Mouse (Mus musculus): ENCODE results near the gene Slc6a17.

Slc6a17 gene

GRCm38 (mm10) chr3:107524547-107524946 is 6.7 kb upstream of the Slc6a17 start:
- in situ Hi-C loops (cut with MboI, MseI): no loop called here

- in situ Hi-C loops (cut with MboI, MseI): no loop called here
Measured at GRCm38 (mm10) chr3:107520931-107521330, 3.1 kb upstream of the Slc6a17 start.

GRCm38 (mm10) chr3:107516776-107517630 is 815 bp downstream of the Slc6a17 start:
- in situ Hi-C loops (cut with MboI, MseI): no loop called here

- in situ Hi-C loops (cut with MboI, MseI): no loop called here
Measured at GRCm38 (mm10) chr3:107515989-107516388, 1.8 kb downstream of the Slc6a17 start.

GRCm38 (mm10) chr3:107511416-107511815 is 6.4 kb downstream of the Slc6a17 start:
- in situ Hi-C loops (cut with MboI, MseI): no loop called here

GRCm38 (mm10) chr3:107508696-107509095 is 9.1 kb downstream of the Slc6a17 start:
- in situ Hi-C loops (cut with MboI, MseI): no loop called here

GRCm38 (mm10) chr3:107507966-107508365 is 9.9 kb downstream of the Slc6a17 start:
- in situ Hi-C loops (cut with MboI, MseI): no loop called here

- in situ Hi-C loops (cut with MboI, MseI): no loop called here
Measured at GRCm38 (mm10) chr3:107506531-107506930, 11.3 kb downstream of the Slc6a17 start.

- in situ Hi-C loops (cut with MboI, MseI): no loop called here
Measured at GRCm38 (mm10) chr3:107505464-107506367, 12.1 kb downstream of the Slc6a17 start.

- in situ Hi-C loops (cut with MboI, MseI): no loop called here
Measured at GRCm38 (mm10) chr3:107504542-107504941, 13.3 kb downstream of the Slc6a17 start.

GRCm38 (mm10) chr3:107503716-107504115 is 14.1 kb downstream of the Slc6a17 start:
- in situ Hi-C loops (cut with MboI, MseI): no loop called here

GRCm38 (mm10) chr3:107501702-107502151 is 16.1 kb downstream of the Slc6a17 start:
- in situ Hi-C loops (cut with MboI, MseI): no loop called here

GRCm38 (mm10) chr3:107500301-107500700 is 17.5 kb downstream of the Slc6a17 start:
- in situ Hi-C loops (cut with MboI, MseI): no loop called here

GRCm38 (mm10) chr3:107496086-107496850 is 21.6 kb downstream of the Slc6a17 start:
- in situ Hi-C loops (cut with MboI, MseI): no loop called here

GRCm38 (mm10) chr3:107495524-107495923 is 22.3 kb downstream of the Slc6a17 start:
- in situ Hi-C loops (cut with MboI, MseI): no loop called here

GRCm38 (mm10) chr3:107491459-107491858 is 26.4 kb downstream of the Slc6a17 start:
- in situ Hi-C loops (cut with MboI, MseI): no loop called here

GRCm38 (mm10) chr3:107488637-107489036 is 29.2 kb downstream of the Slc6a17 start:
- in situ Hi-C loops (cut with MboI, MseI): no loop called here

- in situ Hi-C loops (cut with MboI, MseI): no loop called here
Measured at GRCm38 (mm10) chr3:107483290-107483689, 34.5 kb downstream of the Slc6a17 start.

- in situ Hi-C loops (cut with MboI, MseI): no loop called here
Measured at GRCm38 (mm10) chr3:107480660-107481059, 37.2 kb downstream of the Slc6a17 start.

- in situ Hi-C loops (cut with MboI, MseI): no loop called here
Measured at GRCm38 (mm10) chr3:107472198-107472597, 45.6 kb downstream of the Slc6a17 start.

- in situ Hi-C loops (cut with MboI, MseI): no loop called here
Measured at GRCm38 (mm10) chr3:107469059-107469458, 48.8 kb downstream of the Slc6a17 start.

GRCm38 (mm10) chr3:107468106-107468505 is 49.7 kb downstream of the Slc6a17 start:
- in situ Hi-C loops (cut with MboI, MseI): no loop called here
